Mouse (Mus musculus): ENCODE results near the gene Ankrd40. TPM values are rescaled to one million over a fixed set of nuclear protein-coding genes. Genes with fewer than 3 reads are reported as not detected.

Gene Ankrd40
- 31.0 and 36.2 TPM in 2 replicates for polyA plus RNA-seq (2016; fragmentation: Nextera tagmentation; extraction: Ambion mirVana)

- H3K9me3 ChIP-seq = no peaks in the 10 kb centered on the region
- peak within 1 kb of the TSS; percentile 98 for H3K27ac ChIP-seq
- H3K4me2 ChIP-seq (replicated peaks) = peak within 1 kb of the TSS; percentile 75
- H3K9ac ChIP-seq = peak within 1 kb of the TSS; percentile 93
- WGBS = under 1% methylated on average over 78 of the region's 78 CpGs
- ATAC-seq (ENCODE audit: low FRiP score, low read depth) = peak; percentile 87
- no peaks in the 10 kb centered on the region for H3K36me3 ChIP-seq
- H3K4me3 ChIP-seq = peak within 1 kb of the TSS; percentile 75
- H3K27me3 ChIP-seq (replicated peaks) = no peaks in the 10 kb centered on the region
- peaks cover 21% of the 10 kb centered on the region for H3K4me1 ChIP-seq
Measured at GRCm38 (mm10) chr11:94327693-94328643, at the start of gene Ankrd40. Gene Ankrd40, plus strand, starts transcription at chr11:94328001.

- 88% methylated on average over 11 of the region's 11 CpGs for WGBS
- no peak within 1 kb of the TSS for H3K9ac ChIP-seq
Measured at GRCm38 (mm10) chr11:94281199-94282181, 46.3 kb upstream of the Ankrd40 start, which contains the start of gene Gm21885. Gene Gm21885, plus strand, starts transcription at chr11:94281873.

GRCm38 (mm10) chr11:94282291-94282690, 45.5 kb upstream of the Ankrd40 start:
- no peak overlapping the region for H3K4me3 ChIP-seq
- H3K9ac ChIP-seq = no peak overlapping the region
- peaks cover 36% of the 10 kb centered on the region for H3K36me3 ChIP-seq
- no peaks in the 10 kb centered on the region for H3K9me3 ChIP-seq
- H3K27me3 ChIP-seq (replicated peaks) = no peaks in the 10 kb centered on the region
- no peak for ATAC-seq (ENCODE audit: low FRiP score, low read depth)
- H3K4me1 ChIP-seq = no peaks in the 10 kb centered on the region
- H3K4me2 ChIP-seq (replicated peaks) = no peak overlapping the region
- H3K27ac ChIP-seq = no peak overlapping the region
- WGBS = 71% methylated on average over 5 of the region's 5 CpGs

More at GRCm38 (mm10) chr11:94281199-94282181, 46.3 kb upstream of the Ankrd40 start, which contains the start of gene Gm21885:
- no peak within 1 kb of the TSS for H3K4me3 ChIP-seq
- H3K27ac ChIP-seq = no peak within 1 kb of the TSS
- no peak for ATAC-seq (ENCODE audit: low FRiP score, low read depth)
- H3K27me3 ChIP-seq (replicated peaks) = no peaks in the 10 kb centered on the region
- peaks cover 4% of the 10 kb centered on the region; the same call in 1 of the 2 replicates for H3K4me1 ChIP-seq
- H3K4me2 ChIP-seq (replicated peaks) = no peak within 1 kb of the TSS
- H3K9me3 ChIP-seq = no peaks in the 10 kb centered on the region
- peaks cover 29% of the 10 kb centered on the region for H3K36me3 ChIP-seq

- no peak overlapping the region for H3K9ac ChIP-seq
- no peak for ATAC-seq (ENCODE audit: low FRiP score, low read depth)
- no peaks in the 10 kb centered on the region for H3K4me1 ChIP-seq
- 93% methylated on average over 6 of the region's 6 CpGs for WGBS
- peaks cover 48% of the 10 kb centered on the region for H3K36me3 ChIP-seq
- H3K9me3 ChIP-seq = no peaks in the 10 kb centered on the region
- H3K27ac ChIP-seq = no peak overlapping the region
- no peak overlapping the region for H3K4me2 ChIP-seq (replicated peaks)
- no peaks in the 10 kb centered on the region for H3K27me3 ChIP-seq (replicated peaks)
- H3K4me3 ChIP-seq = no peak overlapping the region
Measured at GRCm38 (mm10) chr11:94283536-94284099, 44.2 kb upstream of the Ankrd40 start.

- H3K4me2 ChIP-seq (replicated peaks) = no peak overlapping the region
- H3K27me3 ChIP-seq (replicated peaks) = no peaks in the 10 kb centered on the region
- no peaks in the 10 kb centered on the region for H3K4me1 ChIP-seq
- H3K36me3 ChIP-seq = peaks cover 70% of the 10 kb centered on the region
- no peak for ATAC-seq (ENCODE audit: low FRiP score, low read depth)
- H3K4me3 ChIP-seq = no peak overlapping the region
- 89% methylated on average over 11 of the region's 11 CpGs for WGBS
- no peak overlapping the region for H3K9ac ChIP-seq
- H3K27ac ChIP-seq = no peak overlapping the region
- H3K9me3 ChIP-seq = no peaks in the 10 kb centered on the region
Measured at GRCm38 (mm10) chr11:94285886-94286574, 41.8 kb upstream of the Ankrd40 start.

- 94% methylated on average over 5 of the region's 5 CpGs for WGBS
- H3K27ac ChIP-seq = no peak overlapping the region
Measured at GRCm38 (mm10) chr11:94287105-94287504, 40.7 kb upstream of the Ankrd40 start.

GRCm38 (mm10) chr11:94290062-94290740, 37.6 kb upstream of the Ankrd40 start:
- Histone ChIP-seq H3K4me2 (replicated peaks) (no peak overlapping the region), H3K27me3 (replicated peaks) (no peaks in the 10 kb centered on the region), H3K9me3 (no peaks in the 10 kb centered on the region), H3K9ac (no peak overlapping the region), H3K36me3 (peaks cover 85% of the 10 kb centered on the region), H3K4me3 (no peak overlapping the region), H3K4me1 (no peaks in the 10 kb centered on the region), H3K27ac (no peak overlapping the region)
- ATAC-seq (ENCODE audit: low FRiP score, low read depth) = no peak
- 93% methylated on average over 10 of the region's 10 CpGs for WGBS

More at GRCm38 (mm10) chr11:94287105-94287504, 40.7 kb upstream of the Ankrd40 start:
- H3K36me3 ChIP-seq = peaks cover 78% of the 10 kb centered on the region
- H3K4me2 ChIP-seq (replicated peaks) = no peak overlapping the region
- no peaks in the 10 kb centered on the region for H3K9me3 ChIP-seq
- H3K27me3 ChIP-seq (replicated peaks) = no peaks in the 10 kb centered on the region
- H3K4me1 ChIP-seq = no peaks in the 10 kb centered on the region
- no peak overlapping the region for H3K4me3 ChIP-seq
- no peak for ATAC-seq (ENCODE audit: low FRiP score, low read depth)
- no peak overlapping the region for H3K9ac ChIP-seq

- 61% methylated on average over 9 of the region's 9 CpGs for WGBS
- Histone ChIP-seq H3K36me3 (peaks cover 84% of the 10 kb centered on the region), H3K4me1 (0 out of 2 replicates have a peak, but pooled peaks cover 3% of the 10 kb centered on the region), H3K4me2 (replicated peaks) (no peak overlapping the region), H3K9me3 (no peaks in the 10 kb centered on the region), H3K9ac (no peak overlapping the region), H3K4me3 (no peak overlapping the region), H3K27me3 (replicated peaks) (no peaks in the 10 kb centered on the region), H3K27ac (no peak overlapping the region)
- no peak for ATAC-seq (ENCODE audit: low FRiP score, low read depth)
Measured at GRCm38 (mm10) chr11:94294996-94295845, 32.6 kb upstream of the Ankrd40 start.

- no peak for ATAC-seq (ENCODE audit: low FRiP score, low read depth)
- Histone ChIP-seq H3K4me1 (peaks cover 23% of the 10 kb centered on the region), H3K4me3 (no peak overlapping the region), H3K4me2 (replicated peaks) (no peak overlapping the region), H3K36me3 (no peaks in the 10 kb centered on the region; the same call in 1 of the 2 replicates), H3K9ac (no peak overlapping the region), H3K9me3 (no peaks in the 10 kb centered on the region), H3K27me3 (replicated peaks) (no peaks in the 10 kb centered on the region), H3K27ac (no peak overlapping the region)
- WGBS = 90% methylated on average over 1 of the region's 1 CpGs
Measured at GRCm38 (mm10) chr11:94312733-94313132, 15.1 kb upstream of the Ankrd40 start.

- ATAC-seq (ENCODE audit: low FRiP score, low read depth) = no peak
- Histone ChIP-seq H3K4me2 (replicated peaks) (no peak overlapping the region), H3K27me3 (replicated peaks) (no peaks in the 10 kb centered on the region), H3K9me3 (no peaks in the 10 kb centered on the region), H3K4me3 (no peak overlapping the region), H3K9ac (no peak overlapping the region), H3K27ac (no peak overlapping the region), H3K36me3 (no peaks in the 10 kb centered on the region; the same call in 1 of the 2 replicates), H3K4me1 (peaks cover 23% of the 10 kb centered on the region)
- 89% methylated on average over 2 of the region's 2 CpGs for WGBS
Measured at GRCm38 (mm10) chr11:94314098-94314652, 13.6 kb upstream of the Ankrd40 start.

Data from neural tube, embryonic 12.5 days (tissue).